Mouse (Mus musculus) kidney, adult 8-10 months (tissue): ENCODE measurements around the gene Arhgap8.
A peak's percentile ranks its signal among the peaks of the same experiment; 100 is the strongest.
"Not testable (repeated sequence)": the region's sequence is repeated elsewhere in the genome, so short reads cannot be mapped to it uniquely, and the experiment has no call there.

Experiments used
- DNase-seq, 2 experiments: peaks; one replicate each; pipeline ENCODE4 v3.0.0; 2022

The Arhgap8 gene

GRCm38 (mm10) chr15:84698189-84698588 is 21.7 kb upstream of the Arhgap8 start:
- DNase-seq, result no peak

DNA sequence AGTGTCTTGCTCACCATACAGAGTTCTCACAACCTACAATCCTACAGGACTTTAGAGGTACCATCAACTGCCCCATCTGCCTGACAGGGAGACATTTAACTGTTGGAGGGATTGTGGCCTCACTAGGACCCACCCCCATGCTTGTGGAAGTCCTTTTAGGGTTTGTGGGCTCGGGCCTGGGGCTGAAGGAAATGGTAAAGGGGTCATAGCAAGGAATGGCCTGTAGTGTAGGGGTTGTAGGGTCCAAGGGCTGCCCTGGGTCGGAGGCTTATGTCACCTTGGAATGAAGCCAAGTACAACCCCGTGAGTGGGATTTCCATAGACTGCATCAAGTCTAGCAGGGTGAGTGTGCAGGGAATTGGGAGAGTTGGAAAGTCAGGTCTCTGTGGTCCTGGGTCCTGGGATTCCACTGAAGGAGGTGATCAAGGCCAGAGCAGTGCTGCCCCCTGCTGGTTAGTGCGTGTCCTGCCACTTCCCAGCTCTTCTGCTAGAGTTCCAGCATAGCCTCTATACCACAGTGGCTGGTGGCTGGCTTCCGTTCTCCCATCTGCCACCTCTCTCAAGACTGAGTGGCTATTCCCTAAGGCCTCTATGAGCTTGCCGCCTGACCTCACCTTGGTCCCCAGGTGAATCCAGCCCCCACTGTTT is 19.6 kb upstream of the Arhgap8 start:
- peak; percentile 45 to 71 for DNase-seq

- DNase-seq, result peak; percentile 52 to 54
These were observed 17.9 kb upstream of the Arhgap8 start for GRCm38 (mm10) chr15:84701947-84702346.

DNA sequence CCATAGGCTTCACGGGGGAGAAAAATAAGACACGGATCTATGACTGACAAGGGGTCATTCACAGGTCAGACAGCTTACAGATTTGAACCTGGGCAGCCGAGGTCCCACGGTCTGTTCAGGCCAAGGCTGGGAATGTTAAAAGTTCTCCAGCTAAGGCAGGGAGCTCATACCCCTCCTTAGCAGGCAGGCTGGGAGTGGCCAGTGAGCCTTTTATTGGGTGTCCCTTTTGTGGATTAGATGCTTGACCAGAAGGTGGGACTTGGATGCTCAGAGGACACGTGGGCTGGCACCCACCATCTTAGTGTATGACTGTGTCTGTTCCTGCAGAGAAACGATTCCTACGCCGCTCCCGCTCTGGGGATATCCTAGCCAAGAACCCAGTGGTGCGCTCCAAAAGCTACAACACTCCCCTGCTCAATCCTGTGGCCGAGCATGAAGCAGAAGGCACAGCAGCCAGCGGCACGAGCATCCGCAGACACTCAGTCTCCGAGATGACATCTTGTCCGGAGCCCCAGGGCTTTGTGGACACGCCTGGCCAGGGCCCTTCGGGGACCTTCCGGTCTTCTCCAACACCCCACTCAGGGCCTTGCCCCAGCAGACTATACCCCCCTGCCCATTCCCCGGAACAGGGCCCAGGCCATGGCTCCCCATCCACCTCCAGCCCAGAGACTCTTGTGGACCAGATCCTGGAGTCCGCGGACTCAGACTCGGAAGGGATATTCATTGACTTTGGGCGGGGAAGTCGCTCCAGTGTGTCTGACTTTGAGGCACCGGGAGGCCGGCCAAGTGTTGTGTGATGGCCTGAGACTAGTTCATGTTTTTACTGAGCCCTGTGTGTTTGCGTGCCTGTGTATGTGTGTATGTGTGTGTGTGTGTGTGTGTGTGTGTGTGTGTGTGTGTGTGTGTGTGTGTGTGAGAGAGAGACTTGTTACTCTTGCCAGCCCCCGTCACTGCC is 17.2 kb upstream of the Arhgap8 start:
- peak in 1 of 2 experiments; percentile 49 for DNase-seq

DNA sequence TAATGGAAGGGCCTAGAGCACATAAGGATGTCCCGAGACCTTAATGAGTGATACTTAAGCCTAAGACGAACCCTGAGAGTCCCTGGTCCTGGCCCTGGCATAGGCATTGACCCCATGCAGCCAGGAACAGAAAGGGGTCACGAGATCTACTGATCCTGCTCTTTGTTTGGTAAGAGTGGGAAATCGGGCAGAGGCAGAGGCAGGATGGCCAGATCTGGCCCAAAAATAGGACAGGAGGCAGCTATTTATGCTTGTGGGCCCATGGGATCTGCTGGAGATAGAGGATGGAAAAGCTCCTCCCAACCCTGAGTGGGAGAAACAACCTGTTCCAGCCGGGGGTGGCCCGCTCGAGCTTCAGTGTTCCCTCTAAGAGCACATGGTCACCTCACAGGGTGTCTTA is 15.9 kb upstream of the Arhgap8 start:
- DNase-seq, result no peak

DNA sequence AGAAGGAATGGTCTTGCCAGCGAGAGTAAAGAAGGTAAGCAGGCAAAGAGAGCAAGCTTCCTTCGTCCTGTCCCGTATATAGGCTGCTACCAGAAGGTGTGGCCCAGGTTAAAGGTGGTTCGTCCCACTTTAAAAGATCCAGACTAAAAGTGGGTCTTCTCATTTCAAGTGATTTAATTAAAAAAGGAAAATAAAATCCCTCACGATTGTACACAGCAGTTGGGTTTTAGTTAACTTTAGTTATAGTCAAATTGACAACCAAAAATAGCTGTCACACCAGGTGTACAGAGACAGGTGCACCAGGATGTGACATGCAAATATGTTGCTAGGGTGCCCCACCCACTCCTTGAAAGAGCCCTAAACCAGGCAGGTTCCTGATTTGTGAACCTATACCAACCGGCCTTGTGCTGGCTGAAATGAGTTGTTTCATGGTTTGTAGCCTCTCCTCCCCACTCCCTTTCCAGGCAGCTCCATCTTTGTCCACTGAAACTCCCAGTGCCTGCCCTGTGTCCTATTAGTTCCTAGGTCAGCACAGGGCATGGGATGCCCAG is 14.4 kb upstream of the Arhgap8 start:
- DNase-seq, result no peak

DNA sequence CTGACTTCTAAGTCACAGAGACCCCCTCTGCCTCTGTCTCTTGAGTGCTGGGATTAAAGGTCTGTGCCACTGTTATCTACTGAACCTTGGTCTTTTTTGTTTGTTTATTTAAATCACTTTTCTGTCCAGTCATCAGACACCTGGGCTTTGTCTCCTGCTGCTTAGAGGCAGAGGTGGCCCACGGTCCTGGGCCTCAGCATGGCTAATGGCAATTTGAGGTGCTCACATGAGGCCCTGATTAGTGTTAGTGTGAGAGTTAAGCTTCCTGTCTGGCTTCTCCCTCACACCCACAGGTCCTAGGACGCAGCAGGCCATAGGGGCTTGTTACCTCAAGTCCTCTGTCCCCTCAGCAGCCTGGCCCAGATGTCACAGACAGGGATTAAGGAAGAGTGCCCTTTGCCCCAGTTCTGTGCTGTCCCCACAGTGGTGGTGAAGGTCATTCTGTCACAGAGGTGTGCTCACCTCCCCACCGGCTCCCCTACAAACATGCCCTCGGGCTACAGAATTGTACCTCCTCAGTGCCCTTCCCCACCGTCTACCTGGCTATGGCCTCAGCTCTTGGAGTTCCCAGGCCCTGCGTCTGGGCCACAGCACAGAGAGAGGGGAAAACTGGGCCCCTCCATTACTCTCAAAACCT is 12.8 kb upstream of the Arhgap8 start:
- DNase-seq, result no peak

GRCm38 (mm10) chr15:84712566-84713405 is 7.1 kb upstream of the Arhgap8 start:
- DNase-seq, result no peak

- peak; percentile 76 to 80 for DNase-seq
These were observed 5.1 kb upstream of the Arhgap8 start for GRCm38 (mm10) chr15:84714730-84715129.

GRCm38 (mm10) chr15:84715132-84715531 is 4.7 kb upstream of the Arhgap8 start:
- no peak for DNase-seq

- not testable (repeated sequence) for DNase-seq
These were observed 2.1 kb upstream of the Arhgap8 start for GRCm38 (mm10) chr15:84717570-84718270.

DNA sequence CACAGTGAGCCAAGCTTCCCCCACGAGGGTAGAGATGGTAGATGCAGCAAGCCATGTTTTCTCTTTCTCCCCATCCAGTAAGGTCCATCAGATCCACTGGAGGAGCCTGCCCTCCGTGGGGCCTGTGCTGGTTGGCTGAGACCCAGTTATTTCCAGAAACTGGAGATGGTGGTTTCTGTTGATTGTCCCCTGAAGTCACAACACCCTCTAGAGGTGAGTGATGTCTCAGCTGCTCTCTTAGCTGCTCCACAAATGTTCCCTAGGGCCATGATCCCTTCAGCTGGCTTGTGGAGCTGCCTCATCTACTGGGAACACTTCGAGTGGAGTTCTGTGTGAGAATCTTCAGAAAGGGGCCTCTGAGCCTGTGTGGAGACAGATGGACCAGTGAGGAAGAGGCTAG is 1.1 kb upstream of the Arhgap8 start:
- DNase-seq, result no peak

DNA sequence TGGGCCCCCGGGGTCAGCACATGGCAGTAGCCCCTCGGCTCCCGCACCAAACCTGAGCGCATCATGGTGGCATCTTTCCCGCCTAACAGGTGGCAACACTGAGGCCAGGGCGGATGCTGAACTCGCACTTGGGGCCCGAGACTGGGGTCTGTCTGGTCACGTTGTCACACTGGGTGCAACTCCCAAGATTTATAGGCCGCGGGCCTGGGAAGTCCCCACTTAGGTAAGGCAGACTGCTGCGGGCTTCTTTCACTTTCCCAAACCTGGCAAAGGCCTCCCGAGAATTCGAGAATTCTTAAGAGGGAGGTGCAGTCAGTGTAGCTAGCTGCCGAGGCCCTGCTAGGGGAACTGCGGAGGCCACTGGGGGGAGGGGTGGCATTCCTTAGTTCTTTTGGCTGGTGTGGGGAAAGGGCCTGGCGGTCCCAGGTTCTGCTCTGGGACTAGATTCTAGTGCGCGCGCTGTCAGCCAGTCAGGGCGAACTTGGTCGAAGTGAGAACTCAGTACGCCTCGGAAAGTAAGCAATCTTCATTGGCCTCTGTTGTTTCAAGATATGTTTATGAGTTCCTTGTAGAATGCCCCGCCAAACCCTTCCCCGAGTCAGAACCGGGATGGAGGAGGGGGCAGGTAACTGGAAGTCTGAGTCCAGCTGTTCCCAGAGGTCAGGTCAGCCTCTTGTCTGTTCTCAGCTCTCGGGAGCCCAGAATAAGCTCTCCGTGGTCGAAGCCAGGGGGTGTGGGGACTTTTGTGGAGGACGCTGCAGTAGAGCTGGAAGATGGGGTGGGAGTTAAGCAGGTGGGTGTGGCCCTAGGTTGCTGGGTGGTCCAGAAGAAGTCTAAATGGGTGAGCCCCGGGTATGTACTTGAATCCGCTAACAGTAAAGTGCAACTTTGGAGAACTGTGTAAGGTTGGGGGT is 696 bp downstream of the Arhgap8 start:
- no peak for DNase-seq

GRCm38 (mm10) chr15:84723656-84724055 is 3.8 kb downstream of the Arhgap8 start:
- DNase-seq, result not testable (repeated sequence)

GRCm38 (mm10) chr15:84724199-84724598 is 4.3 kb downstream of the Arhgap8 start:
- DNase-seq, result peak in 1 of 2 experiments; percentile 42

GRCm38 (mm10) chr15:84729685-84730084 is 9.8 kb downstream of the Arhgap8 start:
- no peak for DNase-seq

DNA sequence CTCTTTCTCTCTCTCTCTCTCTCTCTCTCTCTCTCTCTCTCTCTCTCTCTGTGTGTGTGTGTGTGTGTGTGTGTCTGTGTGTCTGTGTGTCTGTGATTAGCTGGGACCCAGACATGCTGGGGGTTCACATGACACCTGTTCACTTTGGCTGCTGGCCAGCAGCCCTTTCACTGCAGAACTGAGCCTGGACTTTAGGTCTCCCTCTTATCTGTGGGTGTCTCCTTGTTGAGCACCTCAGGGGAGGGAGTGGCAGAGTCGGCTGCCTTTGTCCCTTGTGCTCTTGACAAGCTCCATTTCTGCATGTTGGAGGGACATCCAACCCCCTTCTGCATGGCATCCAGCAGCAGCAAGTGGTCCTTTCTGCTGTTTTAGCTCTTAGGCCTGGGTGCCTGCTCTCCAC is 11.0 kb downstream of the Arhgap8 start:
- no peak for DNase-seq

DNA sequence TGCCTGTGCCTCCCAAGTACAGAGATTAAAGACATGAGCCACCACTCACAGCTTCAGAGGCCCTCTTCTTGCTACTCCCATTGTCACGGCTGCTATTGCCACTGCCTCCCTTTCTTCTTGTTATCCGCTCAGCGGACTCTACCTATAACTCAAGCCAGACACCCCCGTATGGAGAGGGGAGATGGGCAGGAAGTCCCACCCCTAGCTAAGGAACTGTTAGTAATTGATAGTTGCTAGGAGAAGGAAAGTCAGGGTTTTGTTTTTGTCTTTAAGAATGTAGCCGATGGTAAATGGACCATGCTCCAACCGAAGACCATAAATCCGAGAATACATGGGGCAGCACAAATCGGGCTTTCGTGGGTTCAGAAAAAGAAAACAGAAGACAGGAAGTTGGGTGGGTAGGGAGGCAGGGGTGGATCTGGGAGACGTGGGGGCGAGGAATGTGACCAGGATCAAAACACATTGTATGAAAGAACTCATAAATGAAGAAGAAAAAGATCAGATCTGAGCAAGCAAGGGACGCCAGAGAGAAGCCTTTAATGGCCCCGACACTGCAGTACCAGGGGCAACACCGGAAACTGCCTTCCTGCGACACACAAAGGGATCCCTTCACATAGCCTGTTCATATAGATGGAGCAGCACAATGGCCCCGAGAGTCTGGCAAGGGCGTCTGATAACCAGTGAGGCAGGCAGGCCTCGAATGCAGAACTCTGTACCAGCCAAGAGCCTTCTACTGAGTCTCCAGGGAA is 12.0 kb downstream of the Arhgap8 start:
- DNase-seq, result no peak

- DNase-seq, result no peak
These were observed 12.5 kb downstream of the Arhgap8 start for GRCm38 (mm10) chr15:84732425-84732749.
